Mouse (Mus musculus): Measurements from ENCODE around the gene Olfr1467.

Olfr1467 gene

GRCm38 (mm10) chr19:13361936-13362335, at the start of gene Olfr1467:
Gene Olfr1467, plus strand, starts transcription at chr19:13362236.
- DNase-seq (ENCODE audit: low spot score), result no peak

- DNase-seq (ENCODE audit: low spot score), result no peak
Observed at GRCm38 (mm10) chr19:13315441-13315840, 46.6 kb upstream of the Olfr1467 start, which contains the start of gene Olfr1465. Gene Olfr1465, minus strand, starts transcription at chr19:13315541.

GRCm38 (mm10) chr19:13338562-13338961, 23.5 kb upstream of the Olfr1467 start, which contains the start of gene Olfr1466:
Gene Olfr1466, plus strand, starts transcription at chr19:13338862.
- no peak for DNase-seq (ENCODE audit: low spot score)

DNA sequence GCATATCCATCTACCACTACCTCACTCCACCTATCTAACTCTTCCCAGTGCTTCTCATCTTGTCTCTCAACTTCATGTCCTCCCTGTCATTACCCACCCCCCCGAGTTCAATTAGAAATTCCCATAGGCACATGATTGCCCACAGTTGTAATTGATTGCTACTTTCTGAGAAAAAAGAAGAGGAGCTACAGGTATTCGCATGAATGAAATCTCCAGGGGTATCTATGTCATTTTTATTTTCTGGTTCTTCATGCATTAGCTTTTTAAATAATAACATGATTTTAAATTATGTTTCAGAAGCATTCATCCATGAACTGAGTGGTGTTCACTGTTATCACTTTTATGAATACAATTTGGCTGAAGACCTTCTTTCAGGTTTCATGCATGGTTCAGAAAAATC, 45.5 kb downstream of the Olfr1467 start, which contains the start of gene Olfr1469:
TSS of gene Olfr1469 (plus strand) at position 301 of the 400 bp plus-strand sequence.
- no peak for DNase-seq (ENCODE audit: low spot score)

Measured in left cerebral cortex, adult 11 months (tissue).